Mouse (Mus musculus) 416B (cell line): ENCODE results near the gene Ing3.

Experiments used
- DNase-seq: peaks from one replicate; pipeline ENCODE4 v3.0.0; 2011; ENCODE audit warnings: low read depth

The Ing3 gene

GRCm38 (mm10) chr6:22021315-22021714 is 71.9 kb downstream of the Ing3 start:
- no peak for DNase-seq

- no peak for DNase-seq
These were observed 74.8 kb downstream of the Ing3 start for GRCm38 (mm10) chr6:22024168-22024567.
